Mouse (Mus musculus) midbrain, embryonic 11.5 days (tissue): ENCODE results near the gene Blmh. TPM values are rescaled to one million over a fixed set of nuclear protein-coding genes. Genes with fewer than 3 reads are reported as not detected.

Experiments used
- ATAC-seq: fragments of 200-750 bp; cut with Nextera tagmentation; 2 replicates; pipeline ENCODE4 v1.8.0; 2017; ENCODE audit warnings: moderate TSS enrichment, moderate library complexity; ENCODE audit not compliant: low FRiP score
- DNase-seq: peaks from one replicate; pipeline ENCODE4 v3.0.0; 2015; ENCODE audit warnings: low spot score; ENCODE audit errors: missing footprints
- H3K27ac ChIP-seq: fragments of 300-500 bp; sonication (generic); 2 replicates; pipeline ENCODE4 v1.5.1; 2014; ENCODE audit warnings: low read depth, low read length
- H3K27me3 ChIP-seq: fragments of 300-500 bp; sonication (generic); 2 replicates; pipeline ENCODE4 v1.6.1; 2014; ENCODE audit warnings: mild to moderate bottlenecking, low read length, moderate library complexity, mixed read lengths; ENCODE audit not compliant: control insufficient read depth, insufficient read depth
- H3K36me3 ChIP-seq: fragments of 300-500 bp; sonication (generic); 2 replicates; pipeline ENCODE4 v1.6.1; 2014; ENCODE audit warnings: mild to moderate bottlenecking, low read length, moderate library complexity, mixed read lengths; ENCODE audit not compliant: control insufficient read depth, insufficient read depth
- H3K4me1 ChIP-seq: fragments of 300-500 bp; sonication (generic); 2 replicates; pipeline ENCODE4 v1.6.1; 2014; ENCODE audit warnings: low read length; ENCODE audit not compliant: control insufficient read depth, insufficient read depth
- H3K4me2 ChIP-seq: fragments of 300-500 bp; sonication (generic); 2 replicates; pipeline ENCODE4 v1.6.1; 2014; ENCODE audit warnings: mild to moderate bottlenecking, moderate library complexity
- H3K4me3 ChIP-seq: fragments of 300-500 bp; sonication (generic); 2 replicates; pipeline ENCODE4 v1.5.1; 2014; ENCODE audit warnings: low read depth, low read length
- H3K9ac ChIP-seq: fragments of 300-500 bp; sonication (generic); 2 replicates; pipeline ENCODE4 v1.6.1; 2014; ENCODE audit warnings: low read length
- H3K9me3 ChIP-seq: fragments of 300-500 bp; sonication (generic); 2 replicates; pipeline ENCODE4 v1.6.1; 2016; ENCODE audit warnings: low read length; ENCODE audit not compliant: control insufficient read depth
- WGBS: fragments of 180-500 bp; shearing (Covaris S2); extraction: QIAGEN DNeasy Blood & Tissue Kit; methylation state at CpG from one replicate; pipeline ENCODE4 v1.1.7; 2014; 5-methylcytosine and 5-hydroxymethylcytosine counted together
- polyA plus RNA-seq: library from polyadenylated mRNA; unstranded; fragments of >200 nt; fragmentation: Nextera tagmentation; extraction: Ambion mirVana; gene quantifications from 2 replicates; pipeline ENCODE4 v1.2.1, GENCODE M21; 2014

The Blmh gene
- polyA plus RNA-seq, 1 experiment from 2014 or later: 183 TPM

- DNase-seq: no peak
- Histone ChIP-seq H3K4me3 (no peak overlapping the region), H3K27me3 (no peaks in the 10 kb centered on the region), H3K36me3 (no peaks in the 10 kb centered on the region), H3K9ac (no peak overlapping the region), H3K9me3 (no peaks in the 10 kb centered on the region), H3K27ac (no peak overlapping the region), H3K4me1 (no peaks in the 10 kb centered on the region), H3K4me2 (no peak overlapping the region)
- ATAC-seq: no peak
- WGBS: 77% methylated on average over 3 of the region's 3 CpGs
These were observed 102.0 kb downstream of the Blmh start for GRCm38 (mm10) chr11:77026559-77026958.

- 91% methylated on average over 3 of the region's 3 CpGs for WGBS
These were observed 103.5 kb downstream of the Blmh start for GRCm38 (mm10) chr11:77028157-77028556.

GRCm38 (mm10) chr11:77031151-77031934 lies 106.7 kb downstream of the Blmh start:
- Histone ChIP-seq H3K4me3 (no peak overlapping the region), H3K9ac (no peak overlapping the region), H3K9me3 (no peaks in the 10 kb centered on the region), H3K4me1 (no peaks in the 10 kb centered on the region), H3K36me3 (no peaks in the 10 kb centered on the region), H3K27me3 (no peaks in the 10 kb centered on the region), H3K27ac (no peak overlapping the region), H3K4me2 (no peak overlapping the region)
- ATAC-seq (no peak), DNase-seq (no peak)
- WGBS: 71% methylated on average over 14 of the region's 14 CpGs

More at GRCm38 (mm10) chr11:77028157-77028556, 103.5 kb downstream of the Blmh start:
- no peaks in the 10 kb centered on the region for H3K36me3 ChIP-seq
- ATAC-seq (no peak), DNase-seq (no peak)
- no peak overlapping the region for H3K27ac ChIP-seq
- no peaks in the 10 kb centered on the region for H3K4me1 ChIP-seq
- no peak overlapping the region for H3K9ac ChIP-seq
- H3K4me3 ChIP-seq: no peak overlapping the region
- H3K9me3 ChIP-seq: no peaks in the 10 kb centered on the region
- H3K27me3 ChIP-seq: no peaks in the 10 kb centered on the region
- H3K4me2 ChIP-seq: no peak overlapping the region

Other genes with a start within 250 kb of the Blmh start
- gene Trarg1, start 245.0 kb upstream of the Blmh start, polyA plus RNA-seq: 0.04 TPM in 1 of 2 replicates, not detected in the other
- 29.1 and 29.3 TPM in 2 replicates for gene Gosr1, start 161.2 kb upstream of the Blmh start, polyA plus RNA-seq
- 14.4 and 16.5 TPM in 2 replicates for gene Cpd, start 77.8 kb upstream of the Blmh start, polyA plus RNA-seq
- gene Tmigd1, start 22.6 kb upstream of the Blmh start, polyA plus RNA-seq: not detected in 2 replicates
- 0.57 TPM in 2 replicates for gene Slc6a4, start 73.8 kb downstream of the Blmh start, polyA plus RNA-seq
- gene Nsrp1, start 153.6 kb downstream of the Blmh start, polyA plus RNA-seq: 56.2 and 58.2 TPM in 2 replicates